Mouse (Mus musculus) heart, postnatal 36 days (tissue): ENCODE measurements around the gene Card9. TPM values are rescaled to one million over a fixed set of nuclear protein-coding genes. Genes with fewer than 3 reads are reported as not detected.

Experiments
- DNase-seq, 2 experiments: peaks; one replicate each; pipeline ENCODE4 v3.0.0; 2021 to 2022
- intact Hi-C: fragments of 180-260 bp; cut with DNase I; formaldehyde crosslinking; loops from one replicate; pipeline ENCODE4 v1.15.1; 2025
- total RNA-seq, 2 experiments: library from RNA; stranded (reverse); gene quantifications; 2 replicates each; pipeline ENCODE4 v1.2.3; 2021

The Card9 gene
- total RNA-seq, 2 experiments from 2014 or later = 1.4 to 1.5 TPM

- peak; percentile 53 to 61 for DNase-seq
- intact Hi-C loops = loop anchor here (5.0 kb wide), 2 partner anchors 38 to 128 kb away; partner anchors contain the start of gene Dnlz
These were observed 46.2 kb downstream of the Card9 start for GRCm38 (mm10) chr2:26314281-26315071.

GRCm38 (mm10) chr2:26313394-26313793 lies 47.3 kb downstream of the Card9 start:
- intact Hi-C loops = no loop called here
- DNase-seq = no peak

- intact Hi-C loops = no loop called here
- no peak for DNase-seq
These were observed 47.9 kb downstream of the Card9 start for GRCm38 (mm10) chr2:26312812-26313211.

- intact Hi-C loops = no loop called here
- no peak for DNase-seq
These were observed 48.8 kb downstream of the Card9 start for GRCm38 (mm10) chr2:26311936-26312335.

- DNase-seq = no peak
- intact Hi-C loops = no loop called here
These were observed 51.0 kb downstream of the Card9 start for GRCm38 (mm10) chr2:26309739-26310138.

- no peak for DNase-seq
- intact Hi-C loops = no loop called here
These were observed 54.0 kb downstream of the Card9 start for GRCm38 (mm10) chr2:26306702-26307101.

GRCm38 (mm10) chr2:26305555-26305954 lies 55.2 kb downstream of the Card9 start:
- intact Hi-C loops = no loop called here
- no peak for DNase-seq

- intact Hi-C loops = no loop called here
- DNase-seq = no peak
These were observed 56.0 kb downstream of the Card9 start for GRCm38 (mm10) chr2:26304711-26305110.

Other genes starting within 250 kb of the Card9 start
- 10 to 100 TPM; 23.4 to 25.3 TPM for gene Nacc2, start 237.7 kb downstream of the Card9 start, total RNA-seq
- gene Lhx3, start 152.6 kb downstream of the Card9 start, total RNA-seq = not detected
- gene Qsox2, start 123.4 kb downstream of the Card9 start, total RNA-seq = 10 to 100 TPM; 19.0 to 19.7 TPM
- under 1 TPM; 0.03 to 0.08 TPM for gene Ccdc187, start 66.4 kb downstream of the Card9 start, total RNA-seq
- gene Gpsm1, start 45.4 kb downstream of the Card9 start, total RNA-seq = 100 to 1,000 TPM; 208 to 243 TPM
- gene Dnlz, start 8.8 kb downstream of the Card9 start, total RNA-seq = 10 to 100 TPM; 21.1 to 21.4 TPM
- gene Snapc4, start 19.7 kb upstream of the Card9 start, total RNA-seq = 1 to 10 TPM; 8.5 to 9.3 TPM
- 10 to 100 TPM; 43.4 to 48.2 TPM for gene Entr1, start 28.4 kb upstream of the Card9 start, total RNA-seq
- 100 to 1,000 TPM; 137 to 154 TPM for gene Pmpca, start 28.4 kb upstream of the Card9 start, total RNA-seq
- 10 to 100 TPM; 13.8 to 15.4 TPM for gene Inpp5e, start 48.3 kb upstream of the Card9 start, total RNA-seq
- gene Sec16a, start 84.3 kb upstream of the Card9 start, total RNA-seq = 10 to 100 TPM; 36.9 to 39.1 TPM
- gene Notch1, start 155.7 kb upstream of the Card9 start, total RNA-seq = 10 to 100 TPM; 29.5 to 34.0 TPM
- 100 to 1,000 TPM; 146 to 183 TPM for gene Egfl7, start 219.1 kb upstream of the Card9 start, total RNA-seq
- gene Gm20532, start 225.7 kb upstream of the Card9 start, total RNA-seq = not detected
- gene Agpat2, start 243.5 kb upstream of the Card9 start, total RNA-seq = 10 to 100 TPM; 69.1 to 71.6 TPM